Mouse (Mus musculus) gastrocnemius, postnatal 10 days (tissue): ENCODE results near the gene Tex19.1. TPM values are rescaled to one million over a fixed set of nuclear protein-coding genes. Genes with fewer than 3 reads are reported as not detected.
"Not testable (repeated sequence)": the region's sequence is repeated elsewhere in the genome, so short reads cannot be mapped to it uniquely, and the experiment has no call there.

ENCODE experiments used
- DNase-seq: peaks from one replicate; pipeline ENCODE4 v3.0.0; 2021; ENCODE audit warnings: mixed read lengths
- long read RNA-seq, 2 experiments: library from polyadenylated mRNA; stranded (forward); transcript quantifications; one replicate each; pipeline ENCODE4 v2.0.0; 2021
- total RNA-seq, 2 experiments: library from RNA; stranded (reverse); gene quantifications; 2 replicates each; pipeline ENCODE4 v1.2.3; 2021

Gene Tex19.1
- total RNA-seq = under 1 TPM in 1 of 2 experiments, not detected in 1; 0.14 TPM
- long read RNA-seq, experiment 1 = 0 reads
- long read RNA-seq, experiment 2 = 0 reads

- no peak for DNase-seq
Measured at GRCm38 (mm10) chr11:121145865-121146264, at the start of gene Tex19.1. Tex19.1 (plus strand) TSS chr11:121146143.

- DNase-seq = no peak
Measured at GRCm38 (mm10) chr11:121099762-121100161, 46.2 kb upstream of the Tex19.1 start.

GRCm38 (mm10) chr11:121100692-121101091, 45.3 kb upstream of the Tex19.1 start:
- no peak for DNase-seq

- DNase-seq = no peak
Measured at GRCm38 (mm10) chr11:121101124-121101805, 44.7 kb upstream of the Tex19.1 start.

GRCm38 (mm10) chr11:121107242-121107641, 38.7 kb upstream of the Tex19.1 start:
- DNase-seq = not testable (repeated sequence)

GRCm38 (mm10) chr11:121108061-121108460, 37.9 kb upstream of the Tex19.1 start:
- DNase-seq = no peak

GRCm38 (mm10) chr11:121109986-121110385, 36.0 kb upstream of the Tex19.1 start:
- DNase-seq = no peak

GRCm38 (mm10) chr11:121111051-121111450, 34.9 kb upstream of the Tex19.1 start:
- DNase-seq = no peak

GRCm38 (mm10) chr11:121111601-121112000, 34.3 kb upstream of the Tex19.1 start:
- DNase-seq = no peak

GRCm38 (mm10) chr11:121112091-121112775, 33.7 kb upstream of the Tex19.1 start:
- DNase-seq = no peak

GRCm38 (mm10) chr11:121118106-121118505, 27.8 kb upstream of the Tex19.1 start:
- DNase-seq = no peak

- no peak for DNase-seq
Measured at GRCm38 (mm10) chr11:121118577-121118976, 27.4 kb upstream of the Tex19.1 start, which contains the start of gene Tex19.2. Tex19.2 (minus strand) TSS chr11:121118677.

- DNase-seq = no peak
Measured at GRCm38 (mm10) chr11:121121151-121121550, 24.8 kb upstream of the Tex19.1 start.

GRCm38 (mm10) chr11:121122024-121122670, 23.8 kb upstream of the Tex19.1 start:
- DNase-seq = no peak

- DNase-seq = no peak
Measured at GRCm38 (mm10) chr11:121123438-121123837, 22.5 kb upstream of the Tex19.1 start.

- DNase-seq = no peak
Measured at GRCm38 (mm10) chr11:121125522-121126172, 20.3 kb upstream of the Tex19.1 start.

- no peak for DNase-seq
Measured at GRCm38 (mm10) chr11:121126395-121126794, 19.5 kb upstream of the Tex19.1 start.

GRCm38 (mm10) chr11:121127441-121127840, 18.5 kb upstream of the Tex19.1 start:
- DNase-seq = no peak

- no peak for DNase-seq
Measured at GRCm38 (mm10) chr11:121129616-121130015, 16.3 kb upstream of the Tex19.1 start.

- no peak for DNase-seq
Measured at GRCm38 (mm10) chr11:121134600-121134999, 11.3 kb upstream of the Tex19.1 start.

- DNase-seq = no peak
Measured at GRCm38 (mm10) chr11:121137682-121138081, 8.3 kb upstream of the Tex19.1 start.

- DNase-seq = no peak
Measured at GRCm38 (mm10) chr11:121138732-121139131, 7.2 kb upstream of the Tex19.1 start.
